Mouse (Mus musculus) natural killer cell, adult 2 months (primary cell): Measurements from ENCODE around the gene Stxbp2.

ENCODE experiments used
- DNase-seq, 2 experiments: peaks; one replicate each; pipeline ENCODE4 v3.0.0; 2022; ENCODE audit warnings: low spot score in 2 of 2

The Stxbp2 gene

DNA sequence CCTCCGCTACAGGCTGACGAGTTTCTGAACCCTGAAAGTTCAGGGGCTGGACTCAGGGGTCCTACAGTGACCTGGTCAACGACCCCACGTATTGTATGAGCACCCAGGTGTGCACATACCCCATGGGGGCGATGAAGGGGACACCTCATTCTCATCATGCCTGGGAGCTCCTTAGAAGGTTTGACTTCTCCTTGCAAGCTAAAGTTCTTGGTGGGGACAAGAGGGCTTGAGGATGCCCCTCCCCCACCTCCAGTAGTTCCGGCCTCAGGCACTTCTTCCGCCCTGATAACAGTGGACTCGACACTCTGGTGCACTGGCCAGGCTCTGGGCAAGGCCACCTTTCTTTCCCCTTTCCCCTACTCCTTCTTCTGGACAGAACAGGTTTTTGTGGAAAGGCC lies 722 bp downstream of the Stxbp2 start:
- peak in 1 of 2 experiments; percentile 10 for DNase-seq

DNA sequence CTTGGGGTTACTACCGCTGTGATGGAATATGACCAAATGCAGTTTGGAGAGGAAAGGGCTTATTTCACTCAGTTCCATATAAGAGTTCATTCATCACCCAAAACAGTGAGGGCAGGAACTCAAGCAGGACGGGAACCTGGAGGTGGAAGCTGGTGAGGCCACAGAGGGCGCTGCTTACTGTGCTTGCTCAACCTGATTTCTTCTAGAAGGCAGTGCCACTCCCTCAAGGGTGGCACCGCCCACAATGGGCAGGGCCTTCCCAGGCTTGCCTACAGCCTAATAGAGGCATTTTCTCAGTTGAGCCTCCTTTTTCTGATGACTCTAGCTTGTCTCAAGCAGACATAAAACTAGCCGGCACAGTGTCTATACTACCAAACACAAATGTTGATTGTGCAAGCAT lies 15.0 kb downstream of the Stxbp2 start:
- peak; percentile 25 to 60 for DNase-seq

DNA sequence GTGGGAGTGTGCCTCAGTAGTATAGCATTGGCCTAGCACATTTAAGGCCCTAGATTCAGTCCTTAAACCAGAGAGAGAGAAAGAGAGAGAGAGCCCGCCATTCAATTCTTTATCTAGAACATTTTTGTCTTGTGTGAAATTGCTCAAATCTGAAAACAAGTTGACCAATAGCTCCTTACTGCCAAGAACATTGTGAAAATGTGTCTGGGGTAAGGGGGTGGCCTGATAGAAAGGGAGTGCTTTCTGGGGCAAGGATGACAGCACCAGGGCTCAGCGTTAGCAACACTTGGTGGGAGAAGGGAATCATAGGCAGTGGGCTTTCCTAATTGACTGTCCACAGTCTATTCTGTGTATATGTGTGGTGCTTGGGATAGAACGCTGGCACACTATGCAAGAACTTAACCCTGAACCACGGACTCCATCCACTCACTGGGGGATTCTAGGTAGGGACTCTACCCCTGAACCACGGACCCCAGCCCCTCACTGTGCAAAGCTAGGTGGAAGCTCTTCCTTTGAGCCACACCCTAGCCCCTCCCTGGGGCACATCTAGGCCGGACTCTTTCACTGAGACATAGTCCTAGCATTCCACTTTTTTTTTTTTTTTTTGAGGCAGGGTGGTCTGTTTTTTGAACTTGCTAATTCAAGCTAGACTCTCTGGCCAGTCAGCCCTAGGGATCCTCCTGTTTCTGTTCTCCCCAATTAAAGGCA lies 16.2 kb downstream of the Stxbp2 start:
- DNase-seq, result no peak

DNA sequence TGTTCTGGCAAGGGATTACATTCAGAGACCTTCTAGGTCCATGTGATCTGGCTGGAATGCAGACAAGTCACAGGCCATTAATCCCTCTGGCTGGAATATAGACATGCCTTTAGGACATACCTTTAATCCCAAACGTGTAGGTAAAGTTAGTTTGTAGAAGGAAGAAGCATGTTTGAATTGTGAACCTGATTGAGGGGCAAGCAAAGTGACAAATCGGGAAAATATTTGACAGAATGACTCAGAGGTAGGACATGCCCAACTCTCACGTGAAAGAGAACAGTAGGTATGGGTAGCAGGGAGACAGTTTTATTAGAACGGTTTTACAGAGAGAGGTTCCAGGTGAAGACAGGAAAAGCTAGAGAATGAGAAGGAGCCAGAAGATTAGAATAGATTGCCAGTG lies 16.8 kb downstream of the Stxbp2 start:
- no peak for DNase-seq

DNA sequence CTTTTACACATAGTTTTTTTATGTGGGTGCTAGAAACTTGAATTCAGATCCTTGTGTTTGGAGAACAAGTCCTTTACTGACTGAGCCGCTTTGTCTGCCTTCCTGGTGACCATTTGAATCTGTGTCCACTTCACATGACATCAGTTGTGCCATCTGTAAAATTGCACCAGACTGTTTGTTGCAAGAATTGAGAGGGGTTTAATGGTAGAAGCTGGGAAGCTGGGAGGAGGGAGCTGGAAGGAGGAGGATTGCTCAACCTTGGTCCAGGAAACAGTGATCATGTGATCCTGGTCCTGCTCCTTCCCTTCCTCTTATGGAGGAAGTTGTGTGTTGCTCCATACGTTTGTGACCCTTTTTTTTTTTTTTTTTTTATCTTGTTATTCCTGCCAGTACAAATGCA lies 17.5 kb downstream of the Stxbp2 start:
- no peak for DNase-seq

DNA sequence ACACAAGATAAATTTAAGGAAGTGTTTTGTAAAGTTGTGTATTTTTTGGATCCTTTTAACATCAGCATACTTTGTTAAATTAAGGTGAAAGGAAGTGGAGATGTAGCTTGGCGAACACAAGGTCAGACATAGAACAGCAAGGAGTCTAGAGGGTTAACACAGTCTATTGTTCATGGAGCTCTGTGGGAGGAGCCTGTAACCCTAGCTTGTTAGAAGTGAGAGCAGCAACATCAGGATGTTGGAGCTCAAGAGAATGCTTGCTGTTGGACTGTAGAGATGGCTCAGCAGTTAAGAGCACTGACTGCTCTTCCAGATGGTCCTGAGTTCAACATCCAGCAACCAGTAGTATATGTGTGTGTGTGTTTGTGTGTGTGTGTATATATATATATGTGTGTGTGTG lies 18.2 kb downstream of the Stxbp2 start:
- no peak for DNase-seq

DNA sequence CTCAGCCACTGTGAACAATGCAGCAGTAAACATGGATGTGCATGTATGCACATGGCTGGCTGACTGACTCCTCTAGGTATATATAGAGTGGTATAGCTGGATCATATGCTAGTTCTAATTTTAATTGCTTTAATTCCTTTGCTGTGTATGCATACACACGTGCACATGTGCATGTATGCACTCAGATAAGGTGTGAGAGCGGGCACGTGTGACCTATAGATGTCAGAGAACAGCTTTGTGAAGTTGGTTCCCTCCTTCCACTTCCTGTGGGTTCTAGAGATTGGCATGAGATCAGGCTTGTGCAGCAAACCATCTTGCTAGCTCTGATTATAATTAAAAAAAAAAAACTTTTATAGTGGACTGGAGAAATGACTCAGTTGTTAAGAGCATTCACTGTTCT lies 22.1 kb downstream of the Stxbp2 start:
- no peak for DNase-seq

DNA sequence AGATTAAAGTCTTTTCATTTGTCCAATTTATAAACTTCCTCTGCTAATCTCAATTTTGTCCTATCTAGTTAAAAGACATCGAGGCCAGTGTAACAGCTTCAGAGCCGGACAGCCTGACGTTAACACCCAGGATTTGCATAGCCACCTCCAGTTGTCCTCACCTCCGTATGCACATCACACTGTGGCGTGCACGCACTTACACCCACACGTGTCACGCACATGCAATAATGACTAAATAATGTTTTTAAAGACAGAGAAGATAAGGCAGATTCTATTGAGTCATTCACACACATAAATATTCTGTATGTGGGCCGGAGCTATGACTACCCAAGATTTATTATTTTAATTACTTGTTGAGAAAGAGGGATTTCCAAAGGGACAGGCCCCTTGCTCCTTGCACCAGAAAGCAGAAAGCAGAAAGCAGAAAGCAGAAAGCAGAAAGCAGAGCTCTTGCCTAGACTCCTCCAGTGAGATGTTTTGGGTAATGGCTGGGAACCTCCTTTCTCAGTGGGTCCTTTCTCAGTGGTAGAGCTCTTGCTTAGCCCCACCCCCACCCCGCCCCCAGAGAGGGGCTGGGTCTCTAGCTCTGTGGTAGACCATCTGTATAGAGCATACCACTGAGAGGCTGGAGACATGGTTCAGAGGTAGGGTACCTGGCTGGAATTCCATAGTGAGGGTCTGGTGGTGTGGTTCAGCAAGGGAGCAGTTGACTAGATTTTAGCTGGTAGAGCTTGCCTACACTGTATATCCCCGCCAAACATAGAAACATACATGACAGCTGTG lies 24.2 kb downstream of the Stxbp2 start:
- no peak for DNase-seq

DNA sequence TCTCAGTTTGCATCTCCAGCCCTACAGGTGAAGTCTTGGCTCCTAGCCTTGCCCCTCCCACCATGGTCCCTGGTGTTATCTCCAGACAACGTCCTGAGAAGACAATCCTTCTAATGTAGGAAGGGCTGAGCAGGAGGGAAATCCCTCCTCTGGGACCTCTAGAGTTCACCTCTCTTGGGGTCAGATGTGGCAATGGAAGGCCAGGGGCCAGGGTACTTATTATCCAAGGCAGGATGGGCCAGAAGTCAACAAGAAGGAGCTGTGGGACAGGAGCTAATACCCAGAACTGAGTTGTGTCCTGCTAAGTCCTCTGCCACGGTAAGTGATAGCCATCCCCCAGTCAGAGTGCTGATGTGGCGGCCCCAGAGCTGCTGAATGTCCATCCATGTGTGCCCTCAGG lies 24.8 kb downstream of the Stxbp2 start, which contains the start of gene Retn:
Gene Retn (plus strand): TSS at position 245 of the 400 bp plus-strand sequence.
- no peak for DNase-seq

DNA sequence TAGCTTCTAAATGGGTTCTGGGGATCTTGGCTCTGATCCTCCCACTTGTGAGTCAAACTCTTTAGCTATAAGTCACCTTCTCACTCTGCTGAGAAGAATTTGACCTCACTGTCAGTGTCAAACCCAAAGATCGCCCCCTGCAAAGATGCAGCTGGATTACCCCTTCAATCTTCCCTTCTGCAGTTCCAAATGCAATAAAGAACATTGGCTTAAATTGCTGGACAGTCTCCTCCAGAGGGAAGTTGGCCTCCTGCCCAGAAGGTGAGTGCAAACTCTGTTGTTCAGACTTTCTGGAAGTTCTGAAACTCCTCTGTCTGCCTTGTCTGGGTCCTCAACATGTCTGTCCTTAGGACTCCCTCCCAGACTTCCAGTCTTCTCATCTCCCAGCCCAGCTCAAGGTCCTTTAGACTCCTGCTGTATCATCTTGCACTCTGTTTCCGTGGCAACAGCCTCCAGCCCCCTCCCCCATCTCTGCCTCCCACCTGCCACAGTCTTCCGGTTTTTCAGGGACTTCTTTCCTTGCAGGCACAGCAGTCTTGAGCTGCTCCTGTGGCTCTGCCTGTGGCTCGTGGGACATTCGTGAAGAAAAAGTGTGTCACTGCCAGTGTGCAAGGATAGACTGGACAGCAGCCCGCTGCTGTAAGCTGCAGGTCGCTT lies 26.1 kb downstream of the Stxbp2 start:
- no peak for DNase-seq

DNA sequence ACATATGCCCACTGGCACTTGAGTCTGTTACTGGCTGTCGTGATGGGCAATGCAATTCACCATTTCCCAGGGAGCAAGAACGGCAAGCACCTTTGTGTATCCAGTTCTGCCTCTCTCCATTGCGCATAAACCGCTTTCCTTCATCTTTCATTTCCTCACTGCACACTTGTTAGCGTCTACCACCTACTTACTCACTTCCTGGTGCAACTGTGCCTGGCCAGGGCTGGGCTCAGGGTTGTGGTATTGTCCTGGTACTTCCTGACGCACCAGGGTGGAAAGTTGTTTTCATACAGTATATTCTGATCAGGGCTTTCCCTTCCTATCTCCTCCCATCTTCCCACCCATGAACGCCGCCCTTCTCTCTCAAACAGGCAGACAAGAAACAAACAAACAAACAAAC lies 30.1 kb downstream of the Stxbp2 start:
- DNase-seq, result no peak

DNA sequence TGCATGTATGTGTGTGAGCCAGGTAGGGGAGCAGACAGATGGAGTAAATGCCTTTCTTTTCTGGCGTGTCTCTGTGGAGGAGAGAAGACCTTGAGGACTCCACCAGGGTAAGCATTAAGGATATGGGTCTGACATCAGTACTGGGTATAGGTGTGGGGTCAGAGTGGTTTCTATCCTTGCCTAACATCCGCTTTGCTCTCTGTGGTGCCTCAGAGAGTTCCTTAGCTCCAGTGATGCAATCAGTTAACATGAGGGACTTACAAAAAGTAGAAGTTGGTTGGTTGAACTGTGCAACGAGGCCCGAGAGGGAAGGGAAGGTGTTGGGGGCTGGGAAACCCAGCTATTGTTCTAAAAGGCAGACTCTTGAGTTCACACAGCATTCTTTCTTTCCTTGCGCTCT lies 33.6 kb downstream of the Stxbp2 start:
- DNase-seq, result no peak

DNA sequence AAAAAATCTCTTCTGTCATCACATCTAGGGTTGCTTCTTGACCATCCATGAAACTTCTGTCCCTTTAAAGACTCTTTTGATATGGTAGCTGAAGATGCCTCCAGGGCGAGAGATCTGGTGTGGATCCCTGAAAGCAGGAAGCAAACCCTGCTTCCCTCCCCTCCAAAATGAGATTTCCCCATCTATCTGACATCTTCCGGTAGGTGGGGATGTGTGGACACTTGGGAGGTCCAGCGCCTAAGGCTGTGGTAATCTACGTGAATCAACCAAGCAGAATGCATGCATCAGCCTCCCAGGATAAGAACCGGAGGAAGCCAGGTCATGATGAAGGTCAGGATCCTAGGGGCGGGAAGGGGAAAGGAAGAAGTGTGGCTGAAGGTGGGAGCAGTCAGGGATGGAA lies 34.8 kb downstream of the Stxbp2 start, which contains the start of gene Mcemp1:
Gene Mcemp1 (plus strand): TSS at position 248 of the 400 bp plus-strand sequence.
- no peak for DNase-seq

DNA sequence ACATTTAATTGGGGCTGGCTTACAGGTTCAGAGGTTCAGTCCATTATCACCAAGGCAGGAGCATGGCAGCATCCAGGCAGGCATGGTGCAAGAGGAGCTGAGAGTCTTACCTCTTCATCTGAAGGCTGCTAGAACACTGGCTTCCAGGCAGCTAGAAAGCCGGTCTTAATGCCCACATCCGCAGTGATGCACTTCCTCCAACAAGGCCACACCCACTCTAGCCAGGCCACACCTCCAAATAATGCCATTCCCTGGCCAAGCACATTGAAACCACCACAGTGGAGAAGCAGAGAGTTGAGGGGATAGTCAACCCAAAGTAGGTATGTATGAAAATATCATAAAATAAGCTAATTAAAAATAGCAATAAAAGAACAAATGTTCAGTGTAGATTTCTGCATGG lies 39.6 kb downstream of the Stxbp2 start:
- DNase-seq, result peak; percentile 50 to 51

DNA sequence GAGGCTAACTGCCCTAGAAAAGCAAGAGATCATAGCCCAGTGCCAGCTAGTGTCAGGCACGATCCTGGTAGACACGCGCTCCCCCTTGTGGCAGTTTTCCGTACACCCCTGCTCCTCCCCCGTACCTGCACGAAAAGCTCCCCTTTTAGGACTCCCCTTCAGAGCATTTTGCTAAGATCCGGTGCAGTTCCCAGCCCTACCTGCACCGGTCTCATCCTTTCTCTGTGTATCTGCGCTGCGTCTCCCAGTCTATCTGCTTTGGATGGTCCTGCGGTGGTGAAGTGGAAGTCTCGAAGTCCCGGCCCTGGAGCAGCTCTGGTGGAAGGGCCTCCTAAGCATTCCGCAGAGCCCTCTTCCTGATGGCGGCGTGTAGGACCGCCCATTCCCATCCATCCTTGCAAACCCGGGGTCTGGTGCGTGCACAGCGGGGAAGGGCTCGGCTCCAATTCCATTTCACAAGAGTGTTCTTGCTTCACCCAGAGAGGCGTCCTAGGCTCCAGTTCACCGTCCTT lies 41.3 kb downstream of the Stxbp2 start, which contains the start of gene Fcor:
Gene Fcor (minus strand): TSS at position 383 of the 512 bp plus-strand sequence.
- peak; percentile 69 to 85 for DNase-seq

DNA sequence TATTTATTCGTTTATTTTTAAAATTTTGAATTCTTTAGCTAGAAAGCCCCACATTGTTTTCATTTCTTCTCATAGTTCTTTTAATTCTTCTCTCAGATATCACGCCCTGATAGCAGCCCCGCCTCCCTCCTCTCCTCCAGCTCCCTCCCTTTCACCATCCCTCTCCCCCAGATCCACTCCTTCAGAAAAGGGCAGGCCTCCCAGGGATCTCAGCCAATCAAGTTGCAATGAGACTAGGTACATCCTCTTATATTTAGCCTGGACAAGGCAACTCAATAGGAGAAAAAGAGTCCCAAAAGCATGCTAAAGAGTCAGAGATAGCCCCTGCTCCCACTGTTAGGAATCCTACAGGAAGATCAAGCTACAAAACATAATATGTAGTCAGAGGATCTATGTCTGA lies 43.9 kb downstream of the Stxbp2 start:
- no peak for DNase-seq

DNA sequence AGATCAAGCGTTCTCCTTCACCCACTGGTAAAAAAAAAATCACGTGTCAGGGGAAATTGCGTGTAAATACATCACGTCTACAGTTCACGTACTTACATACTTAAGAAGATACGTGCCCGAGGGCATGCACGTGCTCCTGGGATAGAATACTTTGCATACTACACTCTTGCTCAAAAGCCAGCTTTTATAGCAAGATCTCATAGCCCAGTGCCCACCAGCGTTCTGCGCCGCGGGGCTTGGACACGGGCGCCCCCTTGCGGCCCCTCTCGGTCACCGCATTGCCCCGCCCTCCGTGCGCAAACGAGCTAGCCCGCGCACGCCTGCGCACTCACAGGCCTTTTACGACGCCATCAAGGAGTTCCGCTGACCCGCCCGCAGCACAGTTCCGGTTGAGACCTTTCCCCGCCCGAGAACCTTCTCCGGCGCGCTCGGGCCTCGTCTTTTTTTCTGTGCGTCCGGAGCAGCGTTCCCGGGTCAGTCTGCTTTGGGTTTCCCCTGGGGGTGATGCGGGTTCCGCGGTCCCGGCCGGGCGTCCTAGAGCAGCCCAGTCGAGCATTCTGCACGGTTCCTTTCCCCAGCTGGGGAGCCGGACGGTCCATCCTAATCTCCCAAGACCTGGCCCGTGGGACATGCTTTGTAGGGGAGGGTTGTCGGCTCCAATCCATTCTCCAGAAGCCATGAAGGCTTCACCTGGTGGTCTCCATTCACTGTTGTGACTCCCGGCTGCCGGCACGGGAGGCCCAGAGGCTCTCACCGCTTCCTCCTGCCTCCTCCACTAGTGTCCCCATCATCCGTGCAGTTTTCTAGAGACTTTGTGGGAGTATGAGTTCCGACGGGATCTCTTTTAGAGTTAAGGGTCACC lies 45.6 kb downstream of the Stxbp2 start, which contains the start of gene Trappc5:
Gene Trappc5 (plus strand): TSS at position 169 of the 862 bp plus-strand sequence.
- DNase-seq, result peak; percentile 90 to 96

DNA sequence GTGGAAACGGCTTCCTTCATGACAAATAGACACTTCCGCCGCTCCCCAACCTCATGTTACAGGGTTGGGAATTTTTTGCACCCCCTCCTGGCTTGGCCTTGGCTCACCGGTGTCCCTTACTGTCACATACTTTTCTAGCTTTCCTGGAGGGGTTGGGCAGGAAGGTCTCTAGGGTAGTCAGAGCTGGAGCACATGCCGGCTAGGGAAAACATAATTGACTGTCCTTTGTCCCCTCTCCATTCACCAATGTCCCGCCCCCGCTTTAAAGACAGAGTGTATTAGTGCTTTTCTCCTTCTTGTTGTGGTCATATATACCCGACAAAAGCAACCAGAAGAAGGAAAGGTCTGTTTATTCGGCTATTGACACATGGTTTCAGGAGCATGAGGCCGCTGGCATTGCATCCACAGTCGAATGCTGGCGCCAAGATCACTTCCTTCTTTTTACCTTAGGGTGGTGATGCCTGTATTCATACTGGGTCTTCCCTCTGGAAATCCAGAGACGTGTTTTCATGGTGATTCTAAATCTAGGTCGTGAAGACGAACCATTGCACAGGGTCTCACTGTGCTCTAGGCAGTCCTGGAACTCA lies 46.3 kb downstream of the Stxbp2 start:
- no peak for DNase-seq

DNA sequence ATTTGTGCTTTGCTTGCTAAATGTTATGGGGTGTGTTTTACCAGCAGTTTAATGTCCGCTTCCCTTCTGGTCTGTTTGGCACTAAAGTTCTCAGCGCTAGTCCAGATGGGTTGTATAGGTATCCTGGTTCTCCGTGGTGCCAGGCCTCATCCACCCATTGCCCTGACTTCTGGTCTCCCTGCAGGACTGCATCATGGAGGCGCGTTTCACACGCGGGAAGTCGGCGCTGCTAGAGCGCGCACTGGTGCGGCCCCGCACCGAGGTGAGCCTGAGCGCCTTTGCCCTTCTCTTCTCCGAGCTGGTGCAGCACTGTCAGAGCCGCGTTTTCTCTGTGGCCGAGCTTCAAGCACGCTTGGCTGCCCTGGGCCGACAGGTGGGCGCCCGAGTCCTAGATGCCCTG lies 48.1 kb downstream of the Stxbp2 start:
- no peak for DNase-seq

DNA sequence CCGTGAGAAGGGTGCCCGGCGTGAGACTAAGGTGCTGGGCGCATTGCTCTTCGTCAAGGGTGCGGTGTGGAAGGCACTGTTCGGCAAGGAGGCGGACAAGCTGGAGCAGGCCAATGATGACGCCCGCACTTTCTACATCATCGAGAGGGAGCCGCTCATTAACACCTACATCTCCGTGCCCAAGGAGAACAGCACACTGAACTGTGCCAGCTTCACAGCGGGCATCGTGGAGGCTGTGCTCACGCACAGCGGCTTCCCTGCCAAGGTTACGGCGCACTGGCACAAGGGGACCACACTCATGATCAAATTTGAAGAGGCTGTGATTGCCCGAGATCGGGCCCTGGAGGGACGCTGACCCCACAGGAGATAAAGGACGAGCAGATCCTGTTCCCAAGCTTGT lies 48.5 kb downstream of the Stxbp2 start:
- no peak for DNase-seq

DNA sequence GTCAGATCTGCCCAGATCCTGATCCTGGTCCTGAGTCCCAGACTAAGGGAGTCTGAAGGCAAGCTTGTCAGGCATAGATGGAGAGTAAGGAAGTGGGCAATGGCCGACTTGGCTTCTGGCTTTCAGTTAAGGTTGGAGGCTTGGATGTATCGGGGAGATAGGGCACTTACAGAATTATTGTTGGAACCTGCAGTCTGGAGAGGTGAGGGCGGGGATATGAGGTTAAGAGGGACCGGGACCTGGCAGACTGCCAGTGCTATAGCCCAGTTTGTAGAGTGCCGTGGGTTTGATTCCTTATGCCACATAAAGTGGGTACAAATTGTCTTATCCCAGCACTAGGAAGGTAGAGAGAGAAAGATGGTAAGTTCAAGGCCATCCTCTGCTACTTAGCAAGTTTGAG lies 48.9 kb downstream of the Stxbp2 start:
- DNase-seq, result no peak
